Mouse (Mus musculus) brown adipose tissue, adult 24 weeks (tissue): ENCODE data around the gene Myo1c. TPM values are rescaled to one million over a fixed set of nuclear protein-coding genes. Genes with fewer than 3 reads are reported as not detected.
A peak's percentile ranks its signal among the peaks of the same experiment; 100 is the strongest.
"Not testable (repeated sequence)": the region's sequence is repeated elsewhere in the genome, so short reads cannot be mapped to it uniquely, and the experiment has no call there.

Experiments
- H3K27ac ChIP-seq: fragments of 200-500 bp; replicated peaks from 2 replicates; pipeline ENCODE4 v1.5.1; 2012; ENCODE audit warnings: low read depth, mild to moderate bottlenecking, low read length
- H3K4me1 ChIP-seq: fragments of 200-500 bp; 2 replicates; pipeline ENCODE4 v1.6.1; 2012; ENCODE audit warnings: low read length, mixed read lengths; ENCODE audit not compliant: control insufficient read depth, insufficient read depth, insufficient read length
- H3K4me3 ChIP-seq: fragments of 200-500 bp; 2 replicates; pipeline ENCODE4 v1.5.1; 2012; ENCODE audit warnings: low read depth, mild to moderate bottlenecking, low read length, moderate library complexity; ENCODE audit not compliant: insufficient read depth
- polyA plus RNA-seq: library from polyadenylated mRNA; stranded (reverse); fragments of >200 nt; gene quantifications from 2 replicates; pipeline ENCODE4 v1.2.4, GENCODE M21; 2012; ENCODE audit not compliant: missing spikeins, insufficient read depth, insufficient read length

The Myo1c gene
- polyA plus RNA-seq, 1 experiment: 65.7 TPM

DNA sequence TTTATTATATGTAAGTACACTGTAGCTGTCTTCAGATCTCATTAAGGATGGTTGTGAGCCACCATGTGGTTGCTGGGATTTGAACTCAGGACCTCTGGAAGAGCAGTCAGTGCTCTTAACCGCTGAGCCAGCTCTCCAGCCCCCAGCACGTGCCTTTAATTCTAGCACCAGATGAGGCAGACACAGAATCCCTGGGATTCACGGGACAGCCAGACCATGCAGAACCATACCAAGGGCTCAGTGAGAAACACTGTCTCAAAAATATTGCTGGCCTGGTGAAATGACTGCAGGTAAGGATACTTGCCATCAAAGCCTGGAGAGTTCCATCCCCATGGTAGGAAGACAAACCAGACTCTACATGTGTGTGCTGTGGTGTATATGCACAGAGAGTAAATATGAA lies 47.2 kb downstream of the Myo1c start:
- not testable (repeated sequence) for H3K27ac ChIP-seq, H3K4me1 ChIP-seq, H3K4me3 ChIP-seq

DNA sequence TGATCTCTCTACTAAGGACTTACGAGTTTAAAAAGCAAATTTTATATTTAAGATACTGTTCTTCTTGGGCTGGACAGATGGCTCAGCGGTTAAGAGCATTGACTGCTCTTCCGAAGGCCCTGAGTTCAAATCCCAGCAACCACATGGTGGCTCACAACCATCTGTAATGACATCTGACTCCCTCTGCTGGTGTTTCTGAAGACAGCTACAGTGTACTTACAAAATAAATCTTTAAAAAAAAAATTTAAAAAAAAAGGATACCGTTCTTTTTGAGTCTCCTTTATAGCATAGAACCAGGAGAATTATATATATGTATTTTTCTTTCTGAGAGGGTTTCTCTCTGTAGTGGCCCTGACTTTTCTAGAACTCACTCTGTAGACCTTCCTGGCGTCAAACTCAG lies 50.3 kb downstream of the Myo1c start:
- Histone ChIP-seq H3K27ac (no peak overlapping the region), H3K4me3 (no peak overlapping the region), H3K4me1 (no peaks in the 10 kb centered on the region)

DNA sequence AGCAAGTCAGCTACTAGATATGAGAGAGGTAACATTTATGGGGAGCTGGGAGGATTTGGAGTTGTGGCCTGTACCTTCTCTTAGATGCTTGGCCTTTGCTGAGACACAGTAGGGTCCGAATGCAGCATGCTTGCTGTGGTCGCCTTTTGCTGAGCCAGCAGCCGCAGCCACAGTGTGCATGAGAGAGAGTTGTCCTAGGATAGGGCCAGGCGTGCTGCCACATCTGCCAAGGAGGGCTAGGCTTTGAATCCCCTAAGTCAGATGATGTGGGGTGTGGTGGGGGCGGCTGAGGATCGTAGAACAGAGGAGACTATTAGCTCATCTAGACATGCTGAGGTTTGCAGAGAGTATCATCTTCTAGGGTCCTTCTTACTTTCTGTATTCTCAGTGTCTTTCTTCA lies 52.5 kb downstream of the Myo1c start:
- Histone ChIP-seq H3K4me1 (no peaks in the 10 kb centered on the region), H3K4me3 (no peak overlapping the region), H3K27ac (no peak overlapping the region)

DNA sequence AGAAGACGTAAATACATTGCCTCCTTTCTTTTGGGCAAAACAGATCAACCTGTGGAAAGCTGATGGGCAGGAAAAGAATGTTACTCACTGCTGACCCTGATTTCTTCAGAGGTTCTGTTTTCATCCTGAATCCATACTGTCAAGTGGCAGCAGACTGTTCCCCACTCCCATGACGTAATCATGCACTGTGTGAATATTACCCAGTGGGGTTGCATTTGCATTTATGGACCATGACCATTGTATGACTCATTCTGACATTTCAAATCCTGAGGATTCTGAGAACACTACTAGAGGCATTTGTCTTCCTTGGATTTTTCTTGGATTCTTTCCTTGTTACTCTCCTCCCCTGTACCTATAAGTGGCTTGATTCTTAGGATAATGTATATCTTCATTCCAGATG lies 53.4 kb downstream of the Myo1c start:
- Histone ChIP-seq H3K27ac (no peak overlapping the region), H3K4me3 (no peak overlapping the region), H3K4me1 (no peaks in the 10 kb centered on the region)

DNA sequence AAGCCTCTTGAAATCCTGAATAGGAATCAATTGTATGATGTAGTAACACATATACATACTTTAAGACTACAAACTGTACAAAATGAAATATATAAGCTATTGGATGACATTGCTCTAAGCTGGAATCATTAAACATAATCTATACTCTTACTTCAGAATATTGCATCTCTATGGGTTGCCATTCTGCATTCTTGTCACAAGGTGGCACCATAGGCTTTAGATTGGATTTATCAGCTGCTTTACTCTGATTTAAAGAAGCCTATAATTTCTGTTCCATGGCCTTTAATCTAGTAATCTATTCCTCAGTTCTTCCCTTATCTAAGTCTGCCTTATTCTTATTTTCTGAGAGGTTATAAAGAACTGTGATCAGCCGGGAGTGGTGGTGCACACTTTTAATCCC lies 63.6 kb downstream of the Myo1c start:
- H3K4me1 ChIP-seq: no peaks in the 10 kb centered on the region
- no peak overlapping the region for H3K4me3 ChIP-seq
- H3K27ac ChIP-seq: no peak overlapping the region

DNA sequence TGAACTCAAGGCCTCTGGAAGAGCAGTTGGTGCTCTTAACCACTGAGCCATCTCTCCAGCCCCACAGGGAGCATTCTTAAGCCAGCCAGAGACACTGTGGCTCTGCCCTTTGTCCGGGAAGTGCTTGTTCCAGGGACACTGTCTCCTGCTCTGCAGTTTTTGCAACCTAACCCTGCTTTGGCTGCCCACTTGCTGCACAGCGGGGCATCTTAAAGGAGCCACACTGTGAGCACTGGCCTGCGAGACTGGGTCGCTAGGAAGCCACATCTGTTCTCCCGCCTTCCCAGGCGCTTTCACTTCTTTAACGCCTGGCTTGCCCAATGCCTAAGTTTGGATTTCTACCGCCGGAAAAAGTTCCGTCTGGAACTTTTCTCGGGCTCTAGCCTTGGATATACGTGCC lies 65.3 kb downstream of the Myo1c start:
- H3K4me1 ChIP-seq: no peaks in the 10 kb centered on the region
- H3K27ac ChIP-seq: no peak overlapping the region
- peak overlapping the region; percentile 36 for H3K4me3 ChIP-seq

DNA sequence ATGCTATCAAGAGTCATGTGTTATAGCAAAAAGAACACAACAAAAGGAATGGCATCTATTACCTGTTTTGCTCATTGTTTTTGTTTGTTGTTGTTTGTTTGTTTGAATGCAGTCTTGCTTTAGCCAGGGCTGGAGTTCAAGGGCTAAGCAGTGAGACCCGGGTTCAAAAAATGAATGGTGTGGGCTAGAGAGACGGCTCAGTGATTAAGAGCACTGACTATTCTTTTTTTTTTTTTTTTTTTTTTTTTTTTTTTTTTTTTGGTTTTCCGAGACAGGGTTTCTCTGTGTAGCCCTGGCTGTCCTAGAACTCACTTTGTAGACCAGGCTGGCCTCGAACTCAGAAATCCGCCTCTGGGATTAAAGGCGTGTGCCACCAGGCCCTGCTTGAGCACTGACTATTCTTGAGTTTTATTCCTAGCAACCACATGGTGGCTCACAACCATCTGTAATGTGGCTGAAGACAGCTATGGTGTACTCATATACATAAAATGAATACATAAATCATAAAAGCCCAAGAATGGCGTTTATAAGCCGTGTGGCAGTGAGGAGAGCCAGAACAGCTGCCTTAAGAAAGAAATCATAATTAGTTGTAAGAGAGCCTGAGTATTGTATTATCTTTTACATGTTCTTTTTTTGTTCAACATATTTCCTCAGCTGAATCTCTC lies 66.5 kb downstream of the Myo1c start:
- Histone ChIP-seq H3K4me1 (no peaks in the 10 kb centered on the region), H3K27ac (no peak overlapping the region), H3K4me3 (no peak overlapping the region)

DNA sequence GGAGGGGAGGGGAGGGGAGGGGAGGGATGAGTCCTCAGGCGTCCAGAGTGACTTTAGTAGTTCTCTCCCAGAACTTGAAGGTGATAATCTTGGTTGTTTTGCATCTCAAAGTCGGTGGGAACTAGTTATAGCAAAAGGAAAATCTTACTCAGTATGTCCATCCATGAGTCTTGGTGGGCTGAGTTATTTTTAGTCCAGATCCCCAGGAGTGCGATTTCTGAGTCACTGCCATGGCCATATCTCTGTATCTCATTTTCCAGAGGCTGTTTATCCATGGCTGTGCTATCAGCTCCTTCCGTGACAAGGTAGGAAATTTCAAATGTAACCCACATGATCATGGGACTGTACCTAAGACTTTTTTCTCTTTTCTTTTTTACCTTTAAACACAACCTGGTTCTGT lies 72.0 kb downstream of the Myo1c start:
- no peak overlapping the region for H3K4me3 ChIP-seq
- no peaks in the 10 kb centered on the region for H3K4me1 ChIP-seq
- no peak overlapping the region for H3K27ac ChIP-seq

Other genes with a start within 250 kb of the Myo1c start
- gene Serpinf1, start 227.8 kb upstream of the Myo1c start, polyA plus RNA-seq: 78.8 and 102 TPM in 2 replicates
- gene Serpinf2, start 210.9 kb upstream of the Myo1c start, polyA plus RNA-seq: 0.48 TPM in 1 of 2 replicates, not detected in the other
- gene Wdr81, start 195.8 kb upstream of the Myo1c start, polyA plus RNA-seq: 5.5 and 7.2 TPM in 2 replicates
- gene Tlcd2, start 188.8 kb upstream of the Myo1c start, polyA plus RNA-seq: 13.5 and 20.2 TPM in 2 replicates
- 57.2 and 61.0 TPM in 2 replicates for gene Prpf8, start 163.7 kb upstream of the Myo1c start, polyA plus RNA-seq
- 42.3 and 47.1 TPM in 2 replicates for gene Rilp, start 140.4 kb upstream of the Myo1c start, polyA plus RNA-seq
- 3.4 and 5.3 TPM in 2 replicates for gene Scarf1, start 137.0 kb upstream of the Myo1c start, polyA plus RNA-seq
- gene Slc43a2, start 118.8 kb upstream of the Myo1c start, polyA plus RNA-seq: 13.4 and 14.5 TPM in 2 replicates
- 75.9 and 86.5 TPM in 2 replicates for gene Pitpna, start 62.4 kb upstream of the Myo1c start, polyA plus RNA-seq
- gene Inpp5k, start 19.5 kb upstream of the Myo1c start, polyA plus RNA-seq: 19.1 and 24.1 TPM in 2 replicates
- gene Crk, start 28.8 kb downstream of the Myo1c start, polyA plus RNA-seq: 56.9 and 64.4 TPM in 2 replicates
- 296 and 331 TPM in 2 replicates for gene Ywhae, start 82.4 kb downstream of the Myo1c start, polyA plus RNA-seq
- gene Doc2b, start 145.5 kb downstream of the Myo1c start, polyA plus RNA-seq: not detected in 2 replicates